Mouse (Mus musculus) forebrain, embryonic 16.5 days (tissue): ENCODE measurements around the gene Dnajc27. TPM values are rescaled to one million over a fixed set of nuclear protein-coding genes. Genes with fewer than 3 reads are reported as not detected.
A peak's percentile ranks its signal among the peaks of the same experiment; 100 is the strongest.

ENCODE experiments used
- ATAC-seq: fragments of 200-750 bp; cut with Nextera tagmentation; 2 replicates; pipeline ENCODE4 v1.8.0; 2017; ENCODE audit warnings: mild to moderate bottlenecking, moderate library complexity
- H3K27ac ChIP-seq: fragments of 300-500 bp; sonication (generic); 2 replicates; pipeline ENCODE4 v1.5.1; 2014; ENCODE audit warnings: low read length, control low read depth
- H3K27me3 ChIP-seq: fragments of 300-500 bp; sonication (generic); replicated peaks from 2 replicates; pipeline ENCODE4 v1.6.1; 2014; ENCODE audit warnings: low read length; ENCODE audit not compliant: control insufficient read depth, insufficient read depth
- H3K36me3 ChIP-seq: fragments of 300-500 bp; sonication (generic); 2 replicates; pipeline ENCODE4 v1.6.1; 2014; ENCODE audit not compliant: control insufficient read depth, insufficient read depth
- H3K4me1 ChIP-seq: fragments of 300-500 bp; sonication (generic); replicated peaks from 2 replicates; pipeline ENCODE4 v1.6.1; 2014; ENCODE audit warnings: low read length; ENCODE audit not compliant: control insufficient read depth, insufficient read depth
- H3K4me2 ChIP-seq: fragments of 300-500 bp; sonication (generic); 2 replicates; pipeline ENCODE4 v1.6.1; 2014; ENCODE audit warnings: mild to moderate bottlenecking, low read length, control low read depth
- H3K4me3 ChIP-seq: fragments of 300-500 bp; sonication (generic); replicated peaks from 2 replicates; pipeline ENCODE4 v1.5.1; 2014; ENCODE audit warnings: mild to moderate bottlenecking, low read length, control low read depth
- H3K9ac ChIP-seq: fragments of 300-500 bp; sonication (generic); replicated peaks from 2 replicates; pipeline ENCODE4 v1.6.1; 2014; ENCODE audit warnings: low read depth, low read length, control low read depth
- H3K9me3 ChIP-seq: fragments of 300-500 bp; sonication (generic); 2 replicates; pipeline ENCODE4 v1.6.1; 2016; ENCODE audit warnings: low read length; ENCODE audit not compliant: control insufficient read depth
- WGBS: fragments of 180-500 bp; shearing (Covaris S2); extraction: QIAGEN DNeasy Blood & Tissue Kit; methylation state at CpG from one replicate; pipeline ENCODE4 v1.1.7; 2014; 5-methylcytosine and 5-hydroxymethylcytosine counted together
- polyA plus RNA-seq: library from polyadenylated mRNA; unstranded; fragments of >200 nt; fragmentation: Nextera tagmentation; extraction: Ambion mirVana; gene quantifications from 2 replicates; pipeline ENCODE4 v1.2.1, GENCODE M21; 2015

Dnajc27 gene
- 13.3 and 15.6 TPM in 2 replicates for polyA plus RNA-seq

GRCm38 (mm10) chr12:4082132-4083001 lies at the start of gene Dnajc27:
TSS of gene Dnajc27 (plus strand) at chr12:4082583.
- ATAC-seq: peak; percentile 95
- Histone ChIP-seq H3K4me3 (peak within 1 kb of the TSS; percentile 55), H3K9me3 (no peaks in the 10 kb centered on the region), H3K4me2 (peak within 1 kb of the TSS; percentile 49), H3K36me3 (no peaks in the 10 kb centered on the region), H3K27me3 (no peaks in the 10 kb centered on the region), H3K9ac (peak within 1 kb of the TSS; percentile 69), H3K4me1 (peaks cover 12% of the 10 kb centered on the region), H3K27ac (peak within 1 kb of the TSS; percentile 94)
- 6% methylated on average over 59 of the region's 59 CpGs for WGBS

GRCm38 (mm10) chr12:4036157-4036556 lies 46.2 kb upstream of the Dnajc27 start:
- Histone ChIP-seq H3K36me3 (no peaks in the 10 kb centered on the region), H3K9me3 (no peaks in the 10 kb centered on the region), H3K4me3 (no peak overlapping the region), H3K4me1 (peaks cover 13% of the 10 kb centered on the region), H3K27me3 (no peaks in the 10 kb centered on the region), H3K27ac (no peak overlapping the region), H3K9ac (no peak overlapping the region), H3K4me2 (no peak overlapping the region)
- no peak for ATAC-seq
- 94% methylated on average over 5 of the region's 5 CpGs for WGBS

- H3K4me1 ChIP-seq: peaks cover 13% of the 10 kb centered on the region
- H3K9me3 ChIP-seq: no peaks in the 10 kb centered on the region
- peak overlapping the region; percentile 62 for H3K4me2 ChIP-seq
- peak overlapping the region; percentile 85 for H3K4me3 ChIP-seq
- H3K27me3 ChIP-seq: no peaks in the 10 kb centered on the region
- WGBS: 13% methylated on average over 5 of the region's 5 CpGs
- H3K36me3 ChIP-seq: no peaks in the 10 kb centered on the region
- no peak overlapping the region for H3K27ac ChIP-seq
- ATAC-seq: no peak; the same call in 1 of the 2 replicates
- H3K9ac ChIP-seq: peak overlapping the region; percentile 88
Measured at GRCm38 (mm10) chr12:4037511-4037910, 44.9 kb upstream of the Dnajc27 start.

- Histone ChIP-seq H3K9me3 (no peaks in the 10 kb centered on the region), H3K4me3 (peak within 1 kb of the TSS; percentile 85), H3K27ac (peak within 1 kb of the TSS; percentile 68), H3K27me3 (no peaks in the 10 kb centered on the region), H3K9ac (peak within 1 kb of the TSS; percentile 88), H3K4me2 (peak within 1 kb of the TSS; percentile 62), H3K36me3 (no peaks in the 10 kb centered on the region), H3K4me1 (peaks cover 13% of the 10 kb centered on the region)
- WGBS: under 1% methylated on average over 66 of the region's 78 CpGs
- ATAC-seq: peak; percentile 95
Measured at GRCm38 (mm10) chr12:4038061-4039041, 44.0 kb upstream of the Dnajc27 start, which contains the start of gene Efr3b. TSS of gene Efr3b (minus strand) at chr12:4038915.

- H3K4me1 ChIP-seq: peaks cover 13% of the 10 kb centered on the region
- peak overlapping the region; percentile 62 for H3K4me2 ChIP-seq
- H3K36me3 ChIP-seq: no peaks in the 10 kb centered on the region
- peak overlapping the region; percentile 88 for H3K9ac ChIP-seq
- ATAC-seq: no peak
- WGBS: 2% methylated on average over 13 of the region's 13 CpGs
- H3K27me3 ChIP-seq: no peaks in the 10 kb centered on the region
- H3K4me3 ChIP-seq: peak overlapping the region; percentile 85
- H3K9me3 ChIP-seq: no peaks in the 10 kb centered on the region
- H3K27ac ChIP-seq: no peak overlapping the region
Measured at GRCm38 (mm10) chr12:4039046-4039445, 43.3 kb upstream of the Dnajc27 start.

- WGBS: 78% methylated on average over 5 of the region's 5 CpGs
Measured at GRCm38 (mm10) chr12:4042411-4042810, 40.0 kb upstream of the Dnajc27 start.

GRCm38 (mm10) chr12:4045992-4046391 lies 36.4 kb upstream of the Dnajc27 start:
- Histone ChIP-seq H3K4me2 (no peak overlapping the region), H3K4me3 (no peak overlapping the region), H3K27me3 (no peaks in the 10 kb centered on the region), H3K36me3 (no peaks in the 10 kb centered on the region), H3K9me3 (no peaks in the 10 kb centered on the region), H3K27ac (no peak overlapping the region), H3K4me1 (no peaks in the 10 kb centered on the region), H3K9ac (no peak overlapping the region)
- 81% methylated on average over 1 of the region's 1 CpGs for WGBS
- ATAC-seq: no peak

More at GRCm38 (mm10) chr12:4042411-4042810, 40.0 kb upstream of the Dnajc27 start:
- Histone ChIP-seq H3K36me3 (no peaks in the 10 kb centered on the region), H3K27ac (no peak overlapping the region), H3K4me2 (no peak overlapping the region), H3K9ac (no peak overlapping the region), H3K4me3 (no peak overlapping the region), H3K27me3 (no peaks in the 10 kb centered on the region), H3K4me1 (peaks cover 3% of the 10 kb centered on the region), H3K9me3 (no peaks in the 10 kb centered on the region)
- no peak for ATAC-seq

GRCm38 (mm10) chr12:4048031-4048430 lies 34.4 kb upstream of the Dnajc27 start:
- Histone ChIP-seq H3K4me2 (no peak overlapping the region), H3K9me3 (no peaks in the 10 kb centered on the region), H3K4me3 (no peak overlapping the region), H3K9ac (no peak overlapping the region), H3K4me1 (no peaks in the 10 kb centered on the region), H3K27me3 (no peaks in the 10 kb centered on the region), H3K27ac (no peak overlapping the region), H3K36me3 (no peaks in the 10 kb centered on the region)
- 51% methylated on average over 6 of the region's 6 CpGs for WGBS
- no peak for ATAC-seq
